22 mouse cellular contexts compared by ENCODE assay signal in the genomic region with DNA sequence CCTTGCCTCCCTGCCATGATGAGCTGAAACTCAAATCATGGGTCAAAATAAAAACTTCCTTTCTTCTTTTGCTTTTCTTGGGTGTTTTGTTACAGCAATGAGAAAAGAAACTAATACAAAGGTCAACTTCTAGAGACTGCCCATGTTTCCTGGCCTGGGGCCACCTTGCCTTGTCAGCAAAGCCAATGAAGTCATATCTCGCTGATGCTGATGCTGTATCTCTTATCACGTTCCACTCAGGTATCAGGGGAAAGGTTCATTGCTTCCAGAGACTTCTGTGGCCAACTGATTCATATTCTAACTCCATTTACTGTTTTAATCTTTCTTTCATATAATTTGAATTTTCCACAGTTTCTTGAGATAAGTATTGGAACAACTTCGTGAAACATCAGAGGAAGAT.
A peak's percentile ranks its signal among the peaks of the same experiment; 100 is the strongest.
DNase-seq lines count a peak whose midpoint lies in the region; ATAC-seq and TF ChIP-seq lines count a peak whose summit lies in the region.
"Had no signal": no experiment of that assay in that cellular context is flagged by ENCODE, and none has a peak within 500 bp of the region (broad histone marks: within the 10 kb centered on the region; RNA-seq: fewer than 3 reads in every experiment).

No protein-coding gene starts in this region.

- no peak overlapping the region for H3K4me2 ChIP-seq in kidney, embryonic 15.5 days
- H3K4me2 ChIP-seq in intestine, postnatal 0 days (replicated peaks; ENCODE audit: low read depth), result no peak overlapping the region
- no peak overlapping the region for H3K4me2 ChIP-seq in midbrain, embryonic 16.5 days (ENCODE audit: low read length)
- H3K4me2 ChIP-seq: forebrain, embryonic 13.5 days; heart, embryonic 13.5 days; hindbrain, embryonic 12.5 days; hindbrain, embryonic 15.5 days had no signal

- no peak for ATAC-seq in kidney, embryonic 15.5 days (replicated peaks; ENCODE audit: low FRiP score)
- ATAC-seq in intestine, postnatal 0 days, result peak; percentile 61; the same call in 1 of the 2 replicates
- ATAC-seq in midbrain, embryonic 16.5 days, result no peak
- ATAC-seq: activated CD4-positive, CD25-positive, alpha-beta regulatory T cell, adult 4 months; forebrain, embryonic 13.5 days; forebrain, embryonic 16.5 days had no signal

- no peaks in the 10 kb centered on the region for H3K4me1 ChIP-seq in kidney, adult 2 months (ENCODE audit: control insufficient read depth, insufficient read depth, low read length)
- no peaks in the 10 kb centered on the region for H3K4me1 ChIP-seq in kidney, embryonic 15.5 days
- no peaks in the 10 kb centered on the region for H3K4me1 ChIP-seq in brown adipose tissue, adult 24 weeks (ENCODE audit: control insufficient read depth, insufficient read depth, insufficient read length, low read length)
- H3K4me1 ChIP-seq in intestine, postnatal 0 days (replicated peaks; ENCODE audit: control insufficient read depth, insufficient read depth, low read length), result no peaks in the 10 kb centered on the region
- no peaks in the 10 kb centered on the region for H3K4me1 ChIP-seq in midbrain, embryonic 16.5 days (ENCODE audit: control insufficient read depth, insufficient read depth, low read length)
- H3K4me1 ChIP-seq: forebrain, embryonic 13.5 days; heart, embryonic 10.5 days; heart, embryonic 13.5 days; hindbrain, embryonic 12.5 days; hindbrain, embryonic 15.5 days had no signal

- no peak for TF ChIP-seq POLR2A in kidney, adult 2 months (IDR thresholded peaks at IDR 0.05; ENCODE audit: low read depth, low read length)

- H3K36me3 ChIP-seq in kidney, adult 2 months (ENCODE audit: control insufficient read depth, insufficient read depth, low read length), result no peaks in the 10 kb centered on the region
- H3K36me3 ChIP-seq in kidney, embryonic 15.5 days, result no peaks in the 10 kb centered on the region
- H3K36me3 ChIP-seq in intestine, postnatal 0 days (ENCODE audit: control insufficient read depth, insufficient read depth), result no peaks in the 10 kb centered on the region
- H3K36me3 ChIP-seq in midbrain, embryonic 16.5 days (ENCODE audit: control insufficient read depth, insufficient read depth, low read length), result no peaks in the 10 kb centered on the region
- H3K36me3 ChIP-seq: forebrain, embryonic 10.5 days; heart, embryonic 10.5 days; heart, embryonic 13.5 days; hindbrain, embryonic 12.5 days; hindbrain, embryonic 15.5 days had no signal

- H3K9ac ChIP-seq in kidney, embryonic 15.5 days, result no peak overlapping the region
- no peak overlapping the region for H3K9ac ChIP-seq in intestine, postnatal 0 days (ENCODE audit: low read depth, low read length)
- no peak overlapping the region for H3K9ac ChIP-seq in midbrain, embryonic 16.5 days (ENCODE audit: low read depth, low read length)
- H3K9ac ChIP-seq: forebrain, embryonic 13.5 days; heart, embryonic 13.5 days; hindbrain, embryonic 12.5 days; hindbrain, embryonic 15.5 days had no signal

- H3K9me3 ChIP-seq in kidney, embryonic 15.5 days (replicated peaks), result no peaks in the 10 kb centered on the region
- no peaks in the 10 kb centered on the region for H3K9me3 ChIP-seq in intestine, postnatal 0 days (ENCODE audit: control insufficient read depth)
- H3K9me3 ChIP-seq in midbrain, embryonic 16.5 days (replicated peaks; ENCODE audit: control insufficient read depth, low read length, poor library complexity, severe bottlenecking), result no peaks in the 10 kb centered on the region
- H3K9me3 ChIP-seq: forebrain, embryonic 10.5 days; forebrain, embryonic 13.5 days; heart, embryonic 10.5 days; heart, embryonic 13.5 days; hindbrain, embryonic 12.5 days; hindbrain, embryonic 15.5 days had no signal

- TF ChIP-seq CTCF in kidney, adult 2 months (conservative IDR thresholded peaks at IDR 0.05; ENCODE audit: insufficient read depth, insufficient read length, low read depth, low read length), result no peak
- no peak for TF ChIP-seq CTCF in intestine, postnatal 0 days (IDR thresholded peaks at IDR 0.05; ENCODE audit: low read depth)

- H3K4me3 ChIP-seq in kidney, adult 2 months (ENCODE audit: insufficient read depth, low read depth, low read length), result no peak overlapping the region
- no peak overlapping the region for H3K4me3 ChIP-seq in kidney, embryonic 15.5 days (replicated peaks)
- no peak overlapping the region for H3K4me3 ChIP-seq in brown adipose tissue, adult 24 weeks (ENCODE audit: insufficient read depth, low read depth, low read length)
- no peak overlapping the region for H3K4me3 ChIP-seq in intestine, postnatal 0 days (ENCODE audit: low read depth, low read length)
- H3K4me3 ChIP-seq in midbrain, embryonic 16.5 days (ENCODE audit: low read depth, low read length), result no peak overlapping the region
- H3K4me3 ChIP-seq: forebrain, embryonic 10.5 days; forebrain, embryonic 13.5 days; heart, adult 2 months; heart, embryonic 10.5 days; heart, embryonic 13.5 days; hindbrain, embryonic 12.5 days; hindbrain, embryonic 15.5 days had no signal

- H3K27me3 ChIP-seq in kidney, adult 2 months (replicated peaks; ENCODE audit: control insufficient read depth, insufficient read depth, low read length), result no peaks in the 10 kb centered on the region
- no peaks in the 10 kb centered on the region for H3K27me3 ChIP-seq in kidney, embryonic 15.5 days
- H3K27me3 ChIP-seq in intestine, postnatal 0 days (replicated peaks; ENCODE audit: control insufficient read depth, insufficient read depth, low read length), result no peaks in the 10 kb centered on the region
- no peaks in the 10 kb centered on the region for H3K27me3 ChIP-seq in midbrain, embryonic 16.5 days (ENCODE audit: control insufficient read depth, insufficient read depth, low read depth, low read length)
- H3K27me3 ChIP-seq: forebrain, embryonic 13.5 days; heart, embryonic 13.5 days; hindbrain, embryonic 12.5 days; hindbrain, embryonic 15.5 days had no signal

- peak; percentile 26 for DNase-seq in adrenal gland, postnatal 10 days
- no peak for DNase-seq in adrenal gland, adult 2 months
- DNase-seq in kidney, adult 2 months, result peak; percentile 17
- no peak for DNase-seq in right cerebral cortex, postnatal 25 days
- DNase-seq: cerebellum, adult 18-20 months; cerebellum, adult 9-10 months; cerebellum, postnatal 14 days; gastrocnemius, postnatal 10 days; gastrocnemius, postnatal 36 days; heart, adult 2 months had no signal

- 80% methylated on average over 3 of the region's 3 CpGs for WGBS in kidney, adult 2 months
- WGBS in kidney, embryonic 15.5 days, result 83% methylated on average over 3 of the region's 3 CpGs
- WGBS in intestine, postnatal 0 days, result 55% methylated on average over 3 of the region's 3 CpGs
- WGBS in midbrain, embryonic 16.5 days, result 91% methylated on average over 3 of the region's 3 CpGs

- no peak overlapping the region for H3K27ac ChIP-seq in kidney, adult 2 months (ENCODE audit: insufficient read depth, low read depth, low read length)
- H3K27ac ChIP-seq in kidney, embryonic 15.5 days, result no peak overlapping the region
- H3K27ac ChIP-seq in brown adipose tissue, adult 24 weeks (replicated peaks; ENCODE audit: low read depth, low read length), result peak overlapping the region; percentile 74
- H3K27ac ChIP-seq in intestine, postnatal 0 days (ENCODE audit: low read depth, low read length), result no peak overlapping the region
- no peak overlapping the region for H3K27ac ChIP-seq in midbrain, embryonic 16.5 days (ENCODE audit: low read length)
- H3K27ac ChIP-seq: forebrain, embryonic 10.5 days; forebrain, embryonic 13.5 days; heart, adult 2 months; heart, embryonic 10.5 days; heart, embryonic 13.5 days; hindbrain, embryonic 12.5 days; hindbrain, embryonic 15.5 days had no signal

Comparison
In these comparisons a context has a peak if more than half of its experiments do, and no peak if none do; other contexts are left out.
1. DNase-seq: peak in adrenal gland, postnatal 10 days (single experiment) and kidney, adult 2 months (single experiment); none in adrenal gland, adult 2 months (single experiment) and right cerebral cortex, postnatal 25 days (single experiment).